Comparison of ENCODE assay signal across 18 mouse cellular contexts in the genomic region with DNA sequence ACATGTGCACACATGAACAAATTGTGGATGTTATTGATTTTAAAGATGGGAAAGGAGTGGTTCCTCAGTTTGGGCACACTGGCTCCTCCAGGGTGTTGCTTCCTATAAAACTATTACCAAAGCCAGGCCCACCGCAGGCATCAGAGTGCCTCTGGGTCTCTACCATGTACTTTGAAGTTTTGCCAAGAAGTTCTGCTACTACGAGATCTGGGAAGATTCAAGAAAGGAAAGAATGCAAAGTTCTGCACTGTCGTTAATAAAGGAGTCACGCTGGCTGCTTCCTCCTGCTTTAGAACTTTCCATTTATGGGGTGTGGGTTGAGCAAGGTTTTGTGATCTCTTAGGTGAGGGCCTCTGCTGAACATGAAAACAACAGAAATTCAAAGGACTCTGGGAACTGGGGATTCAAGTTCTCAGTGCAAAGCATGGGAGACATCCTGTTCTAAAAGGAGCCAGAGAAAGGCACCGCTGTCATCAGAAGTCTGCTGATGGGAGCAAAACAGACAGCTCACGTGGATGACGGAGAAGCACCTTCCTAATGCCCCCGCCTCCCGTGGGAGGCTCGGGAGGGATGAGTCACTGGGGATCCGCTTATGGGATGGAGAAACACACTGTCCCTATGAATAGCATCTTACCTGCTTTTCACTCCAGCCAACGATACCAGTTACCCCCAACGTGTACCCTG.
"Had no signal": no experiment of that assay in that cellular context is flagged by ENCODE, and none has a peak within 500 bp of the region (broad histone marks: within the 10 kb centered on the region; RNA-seq: fewer than 3 reads in every experiment).

No protein-coding gene starts in this region.

- H3K9me3 ChIP-seq: intestine, embryonic 15.5 days; limb, embryonic 12.5 days; liver, embryonic 12.5 days; liver, embryonic 15.5 days; midbrain, embryonic 12.5 days; midbrain, embryonic 15.5 days; neural tube, embryonic 12.5 days; neural tube, embryonic 15.5 days had no signal

- H3K36me3 ChIP-seq: intestine, embryonic 15.5 days; limb, embryonic 12.5 days; liver, embryonic 12.5 days; liver, embryonic 15.5 days; midbrain, embryonic 12.5 days; midbrain, embryonic 15.5 days; neural tube, embryonic 12.5 days; neural tube, embryonic 15.5 days had no signal

- ATAC-seq: intestine, embryonic 15.5 days; liver, embryonic 12.5 days; midbrain, embryonic 15.5 days had no signal

- H3K27ac ChIP-seq: intestine, embryonic 15.5 days; limb, embryonic 12.5 days; liver, embryonic 12.5 days; liver, embryonic 15.5 days; macrophage; midbrain, embryonic 12.5 days; midbrain, embryonic 15.5 days; neural tube, embryonic 12.5 days; neural tube, embryonic 15.5 days had no signal

- DNase-seq: kidney, adult 18-20 months; kidney, adult 9 months; kidney, postnatal 10 days; kidney, postnatal 36 days; liver; lung, adult 18-20 months; lung, postnatal 14 days; right cerebral cortex, postnatal 25 days; thymus, postnatal 25 days had no signal

- H3K4me3 ChIP-seq: intestine, embryonic 15.5 days; limb, embryonic 12.5 days; liver, embryonic 12.5 days; liver, embryonic 15.5 days; midbrain, embryonic 12.5 days; midbrain, embryonic 15.5 days; neural tube, embryonic 12.5 days; neural tube, embryonic 15.5 days had no signal

- H3K9ac ChIP-seq: intestine, embryonic 15.5 days; limb, embryonic 12.5 days; liver, embryonic 12.5 days; liver, embryonic 15.5 days; midbrain, embryonic 12.5 days; midbrain, embryonic 15.5 days; neural tube, embryonic 12.5 days; neural tube, embryonic 15.5 days had no signal

- H3K4me2 ChIP-seq: intestine, embryonic 15.5 days; limb, embryonic 12.5 days; liver, embryonic 12.5 days; liver, embryonic 15.5 days; midbrain, embryonic 12.5 days; midbrain, embryonic 15.5 days; neural tube, embryonic 12.5 days; neural tube, embryonic 15.5 days had no signal

- H3K27me3 ChIP-seq: intestine, embryonic 15.5 days; limb, embryonic 12.5 days; liver, embryonic 12.5 days; liver, embryonic 15.5 days; midbrain, embryonic 12.5 days; midbrain, embryonic 15.5 days; neural tube, embryonic 12.5 days; neural tube, embryonic 15.5 days had no signal

- H3K4me1 ChIP-seq: intestine, embryonic 15.5 days; limb, embryonic 12.5 days; liver, embryonic 12.5 days; liver, embryonic 15.5 days had no signal
